Mouse (Mus musculus) adrenal gland, adult (tissue): ENCODE data around the gene C87436.
"Not testable (repeated sequence)": the region's sequence is repeated elsewhere in the genome, so short reads cannot be mapped to it uniquely, and the experiment has no call there.

ENCODE experiments used
- DNase-seq, 2 experiments: peaks; one replicate each; pipeline ENCODE4 v3.0.0; 2022 to 2023; ENCODE audit warnings: low spot score in 1 of 2; ENCODE audit not compliant: inconsistent age in 2 of 2

Gene C87436

GRCm38 (mm10) chr6:86480189-86480831, 42.1 kb downstream of the C87436 start:
- peak; percentile 75 to 91 for DNase-seq

- DNase-seq, result no peak
Observed at GRCm38 (mm10) chr6:86481871-86482270, 43.7 kb downstream of the C87436 start.

- no peak for DNase-seq
Observed at GRCm38 (mm10) chr6:86485943-86486640, 47.9 kb downstream of the C87436 start.

- peak; percentile 86 to 94 for DNase-seq
Observed at GRCm38 (mm10) chr6:86487358-86488148, 49.4 kb downstream of the C87436 start.

GRCm38 (mm10) chr6:86488149-86488485, 49.9 kb downstream of the C87436 start:
- DNase-seq, result no peak

- no peak for DNase-seq
Observed at GRCm38 (mm10) chr6:86489945-86490344, 51.8 kb downstream of the C87436 start.

- not testable (repeated sequence) for DNase-seq
Observed at GRCm38 (mm10) chr6:86490413-86490812, 52.2 kb downstream of the C87436 start.

GRCm38 (mm10) chr6:86493469-86494263, 55.5 kb downstream of the C87436 start:
- DNase-seq, result peak in 1 of 2 experiments; percentile 57

GRCm38 (mm10) chr6:86494767-86495166, 56.6 kb downstream of the C87436 start:
- DNase-seq, result no peak

- no peak for DNase-seq
Observed at GRCm38 (mm10) chr6:86495661-86496060, 57.5 kb downstream of the C87436 start.

- DNase-seq, result peak in 1 of 2 experiments; percentile 49
Observed at GRCm38 (mm10) chr6:86496127-86496526, 58.0 kb downstream of the C87436 start.

GRCm38 (mm10) chr6:86496585-86496984, 58.4 kb downstream of the C87436 start:
- DNase-seq, result no peak

GRCm38 (mm10) chr6:86497071-86497815, 59.1 kb downstream of the C87436 start:
- DNase-seq, result peak; percentile 76 to 88

GRCm38 (mm10) chr6:86497942-86498732, 60.0 kb downstream of the C87436 start:
- DNase-seq, result no peak

GRCm38 (mm10) chr6:86499571-86500109, 61.5 kb downstream of the C87436 start:
- peak in 1 of 2 experiments; percentile 59 for DNase-seq

- no peak for DNase-seq
Observed at GRCm38 (mm10) chr6:86503513-86503912, 65.3 kb downstream of the C87436 start.

- peak; percentile 53 to 58 for DNase-seq
Observed at GRCm38 (mm10) chr6:86505671-86506070, 67.5 kb downstream of the C87436 start.

- no peak for DNase-seq
Observed at GRCm38 (mm10) chr6:86506309-86506708, 68.1 kb downstream of the C87436 start.

- DNase-seq, result no peak
Observed at GRCm38 (mm10) chr6:86507116-86507515, 68.9 kb downstream of the C87436 start.
